Comparison of ENCODE assay signal across 21 mouse cellular contexts in genomic region chr3:121818736-121819396, GRCm38 (mm10). TPM values are rescaled to one million over a fixed set of nuclear protein-coding genes. Genes with fewer than 3 reads are reported as not detected.
A peak's percentile ranks its signal among the peaks of the same experiment; 100 is the strongest.
DNase-seq lines count a peak whose midpoint lies in the region; ATAC-seq lines count a peak whose summit lies in the region.
"Had no signal": no experiment of that assay in that cellular context is flagged by ENCODE, and none has a peak within 500 bp of the region (broad histone marks: within the 10 kb centered on the region; RNA-seq: fewer than 3 reads in every experiment).

No protein-coding gene starts in this region.

- H3K27me3 ChIP-seq in stomach, embryonic 16.5 days (ENCODE audit: control insufficient read depth, insufficient read depth, low read length), result no peaks in the 10 kb centered on the region
- no peaks in the 10 kb centered on the region for H3K27me3 ChIP-seq in embryonic facial prominence, embryonic 10.5 days (replicated peaks; ENCODE audit: low read depth, poor library complexity, severe bottlenecking)
- H3K27me3 ChIP-seq: embryonic facial prominence, embryonic 15.5 days; hindbrain, embryonic 12.5 days had no signal

- peak; percentile 34 for ATAC-seq in granulocyte monocyte progenitor cell, adult 5-6 weeks (replicated peaks; ENCODE audit: poor library complexity, severe bottlenecking)
- ATAC-seq in stomach, embryonic 16.5 days (ENCODE audit: insufficient read depth, low FRiP score), result no peak
- ATAC-seq in activated CD4-positive, CD25-positive, alpha-beta regulatory T cell, adult 4 months, result no peak
- ATAC-seq: forebrain, embryonic 14.5 days; hindbrain, embryonic 16.5 days had no signal

- peak overlapping the region; percentile 82 for H3K27ac ChIP-seq in stomach, embryonic 16.5 days (ENCODE audit: low read length)
- H3K27ac ChIP-seq in embryonic facial prominence, embryonic 10.5 days (replicated peaks), result no peak overlapping the region
- H3K27ac ChIP-seq: embryonic facial prominence, embryonic 15.5 days; forebrain, embryonic 10.5 days; heart, embryonic 10.5 days; hindbrain, embryonic 12.5 days had no signal

- H3K4me2 ChIP-seq in stomach, embryonic 16.5 days (ENCODE audit: low read depth, low read length), result no peak overlapping the region
- H3K4me2 ChIP-seq: embryonic facial prominence, embryonic 15.5 days; hindbrain, embryonic 12.5 days had no signal

- peak; percentile 47 for DNase-seq in urinary bladder, postnatal 14 days (ENCODE audit: low spot score)
- no peak for DNase-seq in urinary bladder, postnatal 25 days (ENCODE audit: low spot score)
- no peak for DNase-seq in embryonic facial prominence, embryonic 10.5 days (ENCODE audit: low spot score)
- DNase-seq: adrenal gland, adult 8-10 months; adrenal gland, postnatal 36 days; cerebellum, adult 2 months; cerebellum, postnatal 10 days; gastrocnemius, postnatal 36 days; heart, adult 18-20 months; heart, postnatal 10 days; heart, postnatal 4 days had no signal

- no peaks in the 10 kb centered on the region for H3K36me3 ChIP-seq in stomach, embryonic 16.5 days (ENCODE audit: control insufficient read depth, insufficient read depth, low read length)
- H3K36me3 ChIP-seq in embryonic facial prominence, embryonic 10.5 days (replicated peaks), result no peaks in the 10 kb centered on the region
- H3K36me3 ChIP-seq: embryonic facial prominence, embryonic 15.5 days; forebrain, embryonic 10.5 days; heart, embryonic 10.5 days; hindbrain, embryonic 12.5 days had no signal

- no peak overlapping the region for H3K4me3 ChIP-seq in stomach, embryonic 16.5 days (replicated peaks; ENCODE audit: low read length)
- H3K4me3 ChIP-seq in embryonic facial prominence, embryonic 10.5 days, result no peak overlapping the region
- H3K4me3 ChIP-seq: embryonic facial prominence, embryonic 15.5 days; erythroblast, embryonic 14.5 days; forebrain, embryonic 10.5 days; heart, embryonic 10.5 days; hindbrain, embryonic 12.5 days had no signal

- H3K9ac ChIP-seq in stomach, embryonic 16.5 days (ENCODE audit: low read length), result no peak overlapping the region
- H3K9ac ChIP-seq: embryonic facial prominence, embryonic 15.5 days; hindbrain, embryonic 12.5 days had no signal

- H3K4me1 ChIP-seq in stomach, embryonic 16.5 days (ENCODE audit: control insufficient read depth, insufficient read depth, low read length), result peaks cover 9% of the 10 kb centered on the region
- H3K4me1 ChIP-seq in embryonic facial prominence, embryonic 10.5 days, result peaks cover 20% of the 10 kb centered on the region

- 69% methylated on average over 10 of the region's 10 CpGs for WGBS in stomach, embryonic 16.5 days
- WGBS in embryonic facial prominence, embryonic 10.5 days, result 82% methylated on average over 10 of the region's 10 CpGs

- H3K9me3 ChIP-seq in stomach, embryonic 16.5 days (replicated peaks; ENCODE audit: control insufficient read depth, low read length), result no peaks in the 10 kb centered on the region
- no peaks in the 10 kb centered on the region for H3K9me3 ChIP-seq in embryonic facial prominence, embryonic 10.5 days
- H3K9me3 ChIP-seq: embryonic facial prominence, embryonic 15.5 days; forebrain, embryonic 10.5 days; heart, embryonic 10.5 days; hindbrain, embryonic 12.5 days had no signal

RNA-seq across cellular contexts. Expression of gene Abcd3, which starts 3.8 kb away (rescaled TPM):
- 30.1 and 30.9 TPM in 2 replicates for total RNA-seq in granulocyte monocyte progenitor cell, adult 5-6 weeks (2014; fragmentation: Nextera tagmentation)
- 31.8 and 38.6 TPM in 2 replicates for total RNA-seq in granulocyte monocyte progenitor cell, adult 5-6 weeks (2017)
- polyA plus RNA-seq in stomach, embryonic 16.5 days (2015; fragmentation: Nextera tagmentation; extraction: Ambion mirVana), result 90.5 and 95.6 TPM in 2 replicates
- polyA plus RNA-seq in activated CD4-positive, CD25-positive, alpha-beta regulatory T cell, adult 4 months (2017; shearing (Covaris generic)), result 1 to 10 TPM; 8.6 to 9.3 TPM
- 40.1 and 44.0 TPM in 2 replicates for polyA plus RNA-seq in embryonic facial prominence, embryonic 10.5 days (2016; fragmentation: Nextera tagmentation; extraction: Ambion mirVana)
